Mouse (Mus musculus) forebrain, embryonic 16.5 days (tissue): ENCODE data around the gene Cadm1. TPM values are rescaled to one million over a fixed set of nuclear protein-coding genes. Genes with fewer than 3 reads are reported as not detected.

Experiments
- ATAC-seq: fragments of 200-750 bp; cut with Nextera tagmentation; 2 replicates; pipeline ENCODE4 v1.8.0; 2017; ENCODE audit warnings: mild to moderate bottlenecking, moderate library complexity
- H3K27ac ChIP-seq: fragments of 300-500 bp; sonication (generic); 2 replicates; pipeline ENCODE4 v1.5.1; 2014; ENCODE audit warnings: low read length, control low read depth
- H3K27me3 ChIP-seq: fragments of 300-500 bp; sonication (generic); replicated peaks from 2 replicates; pipeline ENCODE4 v1.6.1; 2014; ENCODE audit warnings: low read length; ENCODE audit not compliant: control insufficient read depth, insufficient read depth
- H3K36me3 ChIP-seq: fragments of 300-500 bp; sonication (generic); 2 replicates; pipeline ENCODE4 v1.6.1; 2014; ENCODE audit not compliant: control insufficient read depth, insufficient read depth
- H3K4me1 ChIP-seq: fragments of 300-500 bp; sonication (generic); replicated peaks from 2 replicates; pipeline ENCODE4 v1.6.1; 2014; ENCODE audit warnings: low read length; ENCODE audit not compliant: control insufficient read depth, insufficient read depth
- H3K4me2 ChIP-seq: fragments of 300-500 bp; sonication (generic); 2 replicates; pipeline ENCODE4 v1.6.1; 2014; ENCODE audit warnings: mild to moderate bottlenecking, low read length, control low read depth
- H3K4me3 ChIP-seq: fragments of 300-500 bp; sonication (generic); replicated peaks from 2 replicates; pipeline ENCODE4 v1.5.1; 2014; ENCODE audit warnings: mild to moderate bottlenecking, low read length, control low read depth
- H3K9ac ChIP-seq: fragments of 300-500 bp; sonication (generic); replicated peaks from 2 replicates; pipeline ENCODE4 v1.6.1; 2014; ENCODE audit warnings: low read depth, low read length, control low read depth
- H3K9me3 ChIP-seq: fragments of 300-500 bp; sonication (generic); 2 replicates; pipeline ENCODE4 v1.6.1; 2016; ENCODE audit warnings: low read length; ENCODE audit not compliant: control insufficient read depth
- WGBS: fragments of 180-500 bp; shearing (Covaris S2); extraction: QIAGEN DNeasy Blood & Tissue Kit; methylation state at CpG from one replicate; pipeline ENCODE4 v1.1.7; 2014; 5-methylcytosine and 5-hydroxymethylcytosine counted together
- polyA plus RNA-seq: library from polyadenylated mRNA; unstranded; fragments of >200 nt; fragmentation: Nextera tagmentation; extraction: Ambion mirVana; gene quantifications from 2 replicates; pipeline ENCODE4 v1.2.1, GENCODE M21; 2015

The Cadm1 gene
- polyA plus RNA-seq, 1 experiment from 2014 or later: 256 TPM

GRCm38 (mm10) chr9:47829204-47829603, 299.2 kb downstream of the Cadm1 start:
- Histone ChIP-seq H3K27ac (no peak overlapping the region), H3K9me3 (no peaks in the 10 kb centered on the region), H3K9ac (0 out of 2 replicates have a peak overlapping the region, but pooled peaks have one; percentile 28), H3K4me3 (peak overlapping the region; percentile 28; the same call in 1 of the 2 replicates), H3K27me3 (no peaks in the 10 kb centered on the region), H3K4me1 (peaks cover 22% of the 10 kb centered on the region), H3K4me2 (peak overlapping the region; percentile 37), H3K36me3 (no peaks in the 10 kb centered on the region)
- 33% methylated on average over 10 of the region's 10 CpGs for WGBS
- ATAC-seq: no peak

GRCm38 (mm10) chr9:47829846-47830245, 299.9 kb downstream of the Cadm1 start:
- peaks cover 22% of the 10 kb centered on the region for H3K4me1 ChIP-seq
- no peak overlapping the region for H3K9ac ChIP-seq
- WGBS: 19% methylated on average over 4 of the region's 4 CpGs
- H3K4me2 ChIP-seq: no peak overlapping the region
- no peak for ATAC-seq
- no peak overlapping the region for H3K4me3 ChIP-seq
- no peaks in the 10 kb centered on the region for H3K9me3 ChIP-seq
- H3K27ac ChIP-seq: no peak overlapping the region
- H3K36me3 ChIP-seq: no peaks in the 10 kb centered on the region
- H3K27me3 ChIP-seq: no peaks in the 10 kb centered on the region

- H3K27ac ChIP-seq: no peak overlapping the region
- no peak overlapping the region for H3K9ac ChIP-seq
- H3K4me3 ChIP-seq: no peak overlapping the region
- no peak overlapping the region for H3K4me2 ChIP-seq
- 64% methylated on average over 4 of the region's 4 CpGs for WGBS
- no peak for ATAC-seq
- H3K9me3 ChIP-seq: no peaks in the 10 kb centered on the region
- H3K4me1 ChIP-seq: peaks cover 15% of the 10 kb centered on the region
- no peaks in the 10 kb centered on the region for H3K27me3 ChIP-seq
- H3K36me3 ChIP-seq: no peaks in the 10 kb centered on the region
These were observed 301.4 kb downstream of the Cadm1 start for GRCm38 (mm10) chr9:47831412-47831811.

GRCm38 (mm10) chr9:47838170-47838569, 308.2 kb downstream of the Cadm1 start:
- Histone ChIP-seq H3K4me1 (peaks cover 10% of the 10 kb centered on the region), H3K9me3 (no peaks in the 10 kb centered on the region), H3K27me3 (no peaks in the 10 kb centered on the region), H3K27ac (no peak overlapping the region), H3K4me2 (no peak overlapping the region), H3K9ac (no peak overlapping the region), H3K36me3 (no peaks in the 10 kb centered on the region), H3K4me3 (no peak overlapping the region)
- no peak for ATAC-seq
- 16% methylated on average over 7 of the region's 8 CpGs for WGBS

- no peak overlapping the region for H3K9ac ChIP-seq
- H3K4me2 ChIP-seq: no peak overlapping the region
- WGBS: 13% methylated on average over 15 of the region's 15 CpGs
- H3K4me1 ChIP-seq: peaks cover 14% of the 10 kb centered on the region
- H3K4me3 ChIP-seq: no peak overlapping the region
- H3K36me3 ChIP-seq: no peaks in the 10 kb centered on the region
- H3K27me3 ChIP-seq: no peaks in the 10 kb centered on the region
- H3K9me3 ChIP-seq: no peaks in the 10 kb centered on the region
- H3K27ac ChIP-seq: no peak overlapping the region
- 0 out of 2 replicates have a peak, but pooled peaks have one; percentile 18 for ATAC-seq
These were observed 309.1 kb downstream of the Cadm1 start for GRCm38 (mm10) chr9:47838890-47839691.

GRCm38 (mm10) chr9:47839692-47840025, 309.7 kb downstream of the Cadm1 start:
- Histone ChIP-seq H3K36me3 (no peaks in the 10 kb centered on the region), H3K9ac (no peak overlapping the region), H3K4me2 (no peak overlapping the region), H3K27me3 (no peaks in the 10 kb centered on the region), H3K4me3 (no peak overlapping the region), H3K4me1 (peaks cover 14% of the 10 kb centered on the region), H3K9me3 (no peaks in the 10 kb centered on the region), H3K27ac (no peak overlapping the region)
- ATAC-seq: no peak
- WGBS: 70% methylated on average over 10 of the region's 10 CpGs

GRCm38 (mm10) chr9:47843328-47843727, 313.4 kb downstream of the Cadm1 start:
- Histone ChIP-seq H3K9ac (no peak overlapping the region), H3K4me2 (no peak overlapping the region), H3K9me3 (no peaks in the 10 kb centered on the region), H3K36me3 (no peaks in the 10 kb centered on the region), H3K27me3 (no peaks in the 10 kb centered on the region), H3K4me3 (no peak overlapping the region), H3K27ac (no peak overlapping the region), H3K4me1 (peaks cover 20% of the 10 kb centered on the region)
- 58% methylated on average over 6 of the region's 6 CpGs for WGBS
- no peak for ATAC-seq

GRCm38 (mm10) chr9:47846275-47846674, 316.3 kb downstream of the Cadm1 start:
- Histone ChIP-seq H3K4me2 (no peak overlapping the region), H3K36me3 (no peaks in the 10 kb centered on the region)

GRCm38 (mm10) chr9:47846926-47847325, 317.0 kb downstream of the Cadm1 start:
- ATAC-seq: no peak
- H3K27ac ChIP-seq: no peak overlapping the region
- no peaks in the 10 kb centered on the region for H3K36me3 ChIP-seq
- peaks cover 20% of the 10 kb centered on the region for H3K4me1 ChIP-seq
- H3K4me2 ChIP-seq: no peak overlapping the region
- H3K9ac ChIP-seq: no peak overlapping the region
- WGBS: 81% methylated on average over 6 of the region's 6 CpGs
- no peak overlapping the region for H3K4me3 ChIP-seq
- H3K9me3 ChIP-seq: no peaks in the 10 kb centered on the region
- H3K27me3 ChIP-seq: no peaks in the 10 kb centered on the region

More at GRCm38 (mm10) chr9:47846275-47846674, 316.3 kb downstream of the Cadm1 start:
- ATAC-seq: no peak
- H3K27me3 ChIP-seq: no peaks in the 10 kb centered on the region
- no peak overlapping the region for H3K9ac ChIP-seq
- WGBS: 33% methylated on average over 10 of the region's 10 CpGs
- peaks cover 20% of the 10 kb centered on the region for H3K4me1 ChIP-seq
- H3K9me3 ChIP-seq: no peaks in the 10 kb centered on the region
- no peak overlapping the region for H3K27ac ChIP-seq
- H3K4me3 ChIP-seq: no peak overlapping the region
